Mouse (Mus musculus): Measurements from ENCODE around the gene Rnaset2a. TPM values are rescaled to one million over a fixed set of nuclear protein-coding genes. Genes with fewer than 3 reads are reported as not detected.
"Not testable (repeated sequence)": the region's sequence is repeated elsewhere in the genome, so short reads cannot be mapped to it uniquely, and the experiment has no call there.

Gene Rnaset2a
- polyA plus RNA-seq (2014; fragmentation: Nextera tagmentation; extraction: Ambion mirVana), result 14.9 and 15.9 TPM in 2 replicates

DNA sequence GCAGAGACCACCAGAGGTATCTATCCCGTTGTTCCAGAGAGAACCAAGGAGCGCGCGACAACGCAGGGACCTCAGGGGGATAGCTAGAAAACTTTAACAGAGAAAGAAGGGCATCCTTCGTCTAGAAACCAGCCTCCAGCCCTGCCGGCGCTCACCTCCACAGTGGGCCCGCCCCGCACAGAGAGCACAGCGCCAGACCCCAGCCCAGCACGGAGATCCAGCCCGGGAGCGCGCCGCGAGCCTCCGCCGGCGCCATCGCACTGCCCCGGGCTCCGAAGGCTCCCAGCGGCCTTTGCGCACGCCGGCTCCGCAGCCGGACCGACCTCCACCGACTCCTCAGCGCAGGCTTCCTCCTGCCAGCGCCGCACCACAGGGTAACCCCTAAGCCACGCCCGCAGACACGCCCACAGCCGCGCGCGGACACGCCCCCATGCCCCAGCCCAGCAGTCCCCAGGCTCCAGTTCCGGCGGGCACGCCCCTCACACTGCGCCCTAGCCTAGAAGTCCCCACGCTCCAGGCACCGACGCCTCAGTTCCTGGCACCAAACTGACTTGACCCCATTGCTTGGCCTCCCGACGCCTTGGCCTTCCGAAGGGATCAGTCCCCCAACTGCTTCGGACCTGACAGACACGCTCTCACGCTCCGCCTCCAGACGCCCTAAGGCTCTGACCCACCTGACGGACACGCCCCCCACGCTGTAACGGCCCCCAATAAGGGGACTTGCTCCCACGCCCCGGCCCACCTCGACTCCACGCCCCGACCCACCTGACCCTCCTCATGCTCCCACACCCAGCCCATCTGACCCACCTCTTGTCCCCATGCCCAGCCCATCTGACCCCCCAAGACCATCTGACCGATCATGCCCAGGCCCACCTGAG is at the start of gene Rnaset2a, which contains the start of gene Gm49673:
TSS of gene Rnaset2a (minus strand) at position 659 of the 878 bp plus-strand sequence.
TSS of gene Gm49673 (minus strand) at position 350 of the 878 bp plus-strand sequence.
- DNase-seq (ENCODE audit: low spot score), result peak; percentile 37
- ATAC-seq (ENCODE audit: low FRiP score), result peak; percentile 98
- WGBS, result 1% methylated on average over 22 of the region's 67 CpGs
- not testable (repeated sequence) for H3K36me3 ChIP-seq (ENCODE audit: control insufficient read depth, insufficient read depth, low read length); H3K4me1 ChIP-seq (replicated peaks; ENCODE audit: control insufficient read depth, insufficient read depth, low read length); H3K9me3 ChIP-seq (ENCODE audit: control insufficient read depth, low read length); H3K27me3 ChIP-seq (ENCODE audit: control insufficient read depth, insufficient read depth, low read length); H3K27ac ChIP-seq (ENCODE audit: low read depth, low read length)
- H3K4me3 ChIP-seq (ENCODE audit: low read depth, low read length), result peak within 1 kb of the TSS; percentile 39
- peak within 1 kb of the TSS; percentile 59 for H3K9ac ChIP-seq (ENCODE audit: low read depth, low read length)
- H3K4me2 ChIP-seq (replicated peaks; ENCODE audit: low read depth, low read length), result peak within 1 kb of the TSS; percentile 39

- WGBS, result 81% methylated on average over 3 of the region's 3 CpGs
- no peaks in the 10 kb centered on the region for H3K9me3 ChIP-seq (ENCODE audit: control insufficient read depth, low read length)
- no peak overlapping the region for H3K4me2 ChIP-seq (replicated peaks; ENCODE audit: low read depth, low read length)
- ATAC-seq (ENCODE audit: low FRiP score), result no peak
- H3K27me3 ChIP-seq (ENCODE audit: control insufficient read depth, insufficient read depth, low read length), result no peaks in the 10 kb centered on the region
- no peak overlapping the region for H3K9ac ChIP-seq (ENCODE audit: low read depth, low read length)
- H3K4me3 ChIP-seq (ENCODE audit: low read depth, low read length), result no peak overlapping the region
- no peak overlapping the region for H3K27ac ChIP-seq (ENCODE audit: low read depth, low read length)
- H3K4me1 ChIP-seq (replicated peaks; ENCODE audit: control insufficient read depth, insufficient read depth, low read length), result no peaks in the 10 kb centered on the region
- DNase-seq (ENCODE audit: low spot score), result no peak
- H3K36me3 ChIP-seq (ENCODE audit: control insufficient read depth, insufficient read depth, low read length), result no peaks in the 10 kb centered on the region
Measured at GRCm38 (mm10) chr17:8197652-8198051, 49.8 kb upstream of the Rnaset2a start.

GRCm38 (mm10) chr17:8195685-8196376 is 47.9 kb upstream of the Rnaset2a start:
- ATAC-seq (ENCODE audit: low FRiP score) (no peak), DNase-seq (ENCODE audit: low spot score) (no peak)
- Histone ChIP-seq H3K9ac (ENCODE audit: low read depth, low read length) (no peak overlapping the region), H3K36me3 (ENCODE audit: control insufficient read depth, insufficient read depth, low read length) (no peaks in the 10 kb centered on the region), H3K4me3 (ENCODE audit: low read depth, low read length) (no peak overlapping the region), H3K27me3 (ENCODE audit: control insufficient read depth, insufficient read depth, low read length) (no peaks in the 10 kb centered on the region), H3K4me2 (replicated peaks; ENCODE audit: low read depth, low read length) (no peak overlapping the region), H3K27ac (ENCODE audit: low read depth, low read length) (no peak overlapping the region), H3K4me1 (replicated peaks; ENCODE audit: control insufficient read depth, insufficient read depth, low read length) (no peaks in the 10 kb centered on the region), H3K9me3 (ENCODE audit: control insufficient read depth, low read length) (no peaks in the 10 kb centered on the region)
- WGBS, result 95% methylated on average over 8 of the region's 8 CpGs

- no peak overlapping the region for H3K27ac ChIP-seq (ENCODE audit: low read depth, low read length)
- H3K9ac ChIP-seq (ENCODE audit: low read depth, low read length), result no peak overlapping the region
- DNase-seq (ENCODE audit: low spot score), result no peak
- WGBS, result 90% methylated on average over 8 of the region's 8 CpGs
- H3K4me1 ChIP-seq (replicated peaks; ENCODE audit: control insufficient read depth, insufficient read depth, low read length), result no peaks in the 10 kb centered on the region
- no peaks in the 10 kb centered on the region for H3K27me3 ChIP-seq (ENCODE audit: control insufficient read depth, insufficient read depth, low read length)
- ATAC-seq (ENCODE audit: low FRiP score), result no peak
- H3K9me3 ChIP-seq (ENCODE audit: control insufficient read depth, low read length), result no peaks in the 10 kb centered on the region
- H3K4me3 ChIP-seq (ENCODE audit: low read depth, low read length), result no peak overlapping the region
- H3K4me2 ChIP-seq (replicated peaks; ENCODE audit: low read depth, low read length), result no peak overlapping the region
- H3K36me3 ChIP-seq (ENCODE audit: control insufficient read depth, insufficient read depth, low read length), result 0 out of 2 replicates have a peak, but pooled peaks cover 2% of the 10 kb centered on the region
Measured at GRCm38 (mm10) chr17:8193678-8194077, 45.8 kb upstream of the Rnaset2a start.

GRCm38 (mm10) chr17:8184217-8184616 is 36.3 kb upstream of the Rnaset2a start:
- no peaks in the 10 kb centered on the region for H3K27me3 ChIP-seq (ENCODE audit: control insufficient read depth, insufficient read depth, low read length)
- H3K27ac ChIP-seq (ENCODE audit: low read depth, low read length), result no peak overlapping the region
- peaks cover 15% of the 10 kb centered on the region; the same call in 1 of the 2 replicates for H3K36me3 ChIP-seq (ENCODE audit: control insufficient read depth, insufficient read depth, low read length)
- H3K4me1 ChIP-seq (replicated peaks; ENCODE audit: control insufficient read depth, insufficient read depth, low read length), result no peaks in the 10 kb centered on the region
- no peak overlapping the region for H3K4me3 ChIP-seq (ENCODE audit: low read depth, low read length)
- H3K4me2 ChIP-seq (replicated peaks; ENCODE audit: low read depth, low read length), result no peak overlapping the region
- H3K9ac ChIP-seq (ENCODE audit: low read depth, low read length), result no peak overlapping the region
- DNase-seq (ENCODE audit: low spot score) (no peak), ATAC-seq (ENCODE audit: low FRiP score) (no peak)
- no peaks in the 10 kb centered on the region for H3K9me3 ChIP-seq (ENCODE audit: control insufficient read depth, low read length)
- WGBS, result 95% methylated on average over 7 of the region's 7 CpGs

GRCm38 (mm10) chr17:8183815-8184214 is 35.9 kb upstream of the Rnaset2a start:
- WGBS, result 90% methylated on average over 5 of the region's 5 CpGs
- no peaks in the 10 kb centered on the region for H3K27me3 ChIP-seq (ENCODE audit: control insufficient read depth, insufficient read depth, low read length)
- H3K36me3 ChIP-seq (ENCODE audit: control insufficient read depth, insufficient read depth, low read length), result peaks cover 15% of the 10 kb centered on the region; the same call in 1 of the 2 replicates
- H3K27ac ChIP-seq (ENCODE audit: low read depth, low read length), result no peak overlapping the region
- H3K4me2 ChIP-seq (replicated peaks; ENCODE audit: low read depth, low read length), result no peak overlapping the region
- H3K4me3 ChIP-seq (ENCODE audit: low read depth, low read length), result no peak overlapping the region
- H3K4me1 ChIP-seq (replicated peaks; ENCODE audit: control insufficient read depth, insufficient read depth, low read length), result no peaks in the 10 kb centered on the region
- H3K9me3 ChIP-seq (ENCODE audit: control insufficient read depth, low read length), result no peaks in the 10 kb centered on the region
- H3K9ac ChIP-seq (ENCODE audit: low read depth, low read length), result no peak overlapping the region
- ATAC-seq (ENCODE audit: low FRiP score) (no peak), DNase-seq (ENCODE audit: low spot score) (no peak)

- Histone ChIP-seq H3K27me3 (ENCODE audit: control insufficient read depth, insufficient read depth, low read length) (no peaks in the 10 kb centered on the region), H3K4me3 (ENCODE audit: low read depth, low read length) (no peak overlapping the region), H3K27ac (ENCODE audit: low read depth, low read length) (no peak overlapping the region), H3K9me3 (ENCODE audit: control insufficient read depth, low read length) (no peaks in the 10 kb centered on the region), H3K9ac (ENCODE audit: low read depth, low read length) (no peak overlapping the region), H3K4me2 (replicated peaks; ENCODE audit: low read depth, low read length) (no peak overlapping the region), H3K36me3 (ENCODE audit: control insufficient read depth, insufficient read depth, low read length) (peaks cover 5% of the 10 kb centered on the region; the same call in 1 of the 2 replicates), H3K4me1 (replicated peaks; ENCODE audit: control insufficient read depth, insufficient read depth, low read length) (no peaks in the 10 kb centered on the region)
- ATAC-seq (ENCODE audit: low FRiP score) (no peak), DNase-seq (ENCODE audit: low spot score) (no peak)
- 73% methylated on average over 5 of the region's 5 CpGs for WGBS
Measured at GRCm38 (mm10) chr17:8177090-8177489, 29.2 kb upstream of the Rnaset2a start.

DNA sequence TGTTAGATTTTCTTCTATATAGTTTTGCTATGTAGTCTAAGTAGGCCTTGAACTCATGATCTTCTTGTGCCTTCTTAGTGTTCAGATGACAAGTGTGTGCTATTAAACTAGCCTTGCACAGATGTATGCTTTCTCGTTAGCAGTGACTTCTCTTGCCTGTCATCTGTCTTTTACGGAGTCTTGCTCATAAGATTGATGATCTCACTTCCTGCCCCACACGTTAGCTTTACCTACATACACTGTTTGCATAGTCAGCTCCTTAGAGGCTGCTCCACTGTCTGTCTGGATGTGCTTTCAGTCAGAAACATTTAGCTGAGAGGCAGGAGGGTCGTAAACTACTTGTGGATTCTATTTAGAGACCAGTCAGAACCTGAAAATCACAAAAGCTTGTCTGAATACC is 23.2 kb upstream of the Rnaset2a start:
- Histone ChIP-seq H3K4me1 (replicated peaks; ENCODE audit: control insufficient read depth, insufficient read depth, low read length) (no peaks in the 10 kb centered on the region), H3K27ac (ENCODE audit: low read depth, low read length) (no peak overlapping the region), H3K4me3 (ENCODE audit: low read depth, low read length) (no peak overlapping the region), H3K4me2 (replicated peaks; ENCODE audit: low read depth, low read length) (no peak overlapping the region), H3K9ac (ENCODE audit: low read depth, low read length) (no peak overlapping the region), H3K27me3 (ENCODE audit: control insufficient read depth, insufficient read depth, low read length) (no peaks in the 10 kb centered on the region), H3K9me3 (ENCODE audit: control insufficient read depth, low read length) (no peaks in the 10 kb centered on the region), H3K36me3 (ENCODE audit: control insufficient read depth, insufficient read depth, low read length) (peaks cover 3% of the 10 kb centered on the region; the same call in 1 of the 2 replicates)
- 75% methylated on average over 4 of the region's 4 CpGs for WGBS
- DNase-seq (ENCODE audit: low spot score) (no peak), ATAC-seq (ENCODE audit: low FRiP score) (no peak)
